In genomic region chr1:184771202-184771890, GRCm38 (mm10) we compare ENCODE assay signal across 7 mouse cellular contexts. TPM values are rescaled to one million over a fixed set of nuclear protein-coding genes. Genes with fewer than 3 reads are reported as not detected.
DNase-seq lines count a peak whose midpoint lies in the region; ATAC-seq lines count a peak whose summit lies in the region.

No protein-coding gene starts in this region.

- peak overlapping the region; percentile 51 for H3K4me2 ChIP-seq in limb, embryonic 13.5 days (replicated peaks)
- H3K4me2 ChIP-seq in midbrain, embryonic 15.5 days = peak overlapping the region; percentile 27

- peak overlapping the region; percentile 26; the same call in 1 of the 2 replicates for H3K4me3 ChIP-seq in embryonic facial prominence, embryonic 10.5 days
- H3K4me3 ChIP-seq in limb, embryonic 13.5 days = peak overlapping the region; percentile 9; the same call in 1 of the 2 replicates
- H3K4me3 ChIP-seq in midbrain, embryonic 15.5 days = no peak overlapping the region

- no peak overlapping the region for H3K9ac ChIP-seq in limb, embryonic 13.5 days
- H3K9ac ChIP-seq in midbrain, embryonic 15.5 days = no peak overlapping the region

- peaks cover 10% of the 10 kb centered on the region for H3K4me1 ChIP-seq in embryonic facial prominence, embryonic 10.5 days
- H3K4me1 ChIP-seq in limb, embryonic 13.5 days = peaks cover 9% of the 10 kb centered on the region
- H3K4me1 ChIP-seq in midbrain, embryonic 15.5 days = peaks cover 8% of the 10 kb centered on the region

- DNase-seq in adrenal gland, postnatal 14 days = peak; percentile 91
- DNase-seq in embryonic facial prominence, embryonic 10.5 days (ENCODE audit: low spot score) = peak; percentile 86
- peak; percentile 77 to 94 for DNase-seq in heart, adult 18-20 months
- peak; percentile 76 for DNase-seq in kidney, adult 18-20 months
- peak; percentile 64 to 89 for DNase-seq in spleen, postnatal 10 days (ENCODE audit: low spot score in 2 of 2)

- peak; percentile 61; the same call in 1 of the 2 replicates for ATAC-seq in limb, embryonic 13.5 days (ENCODE audit: low FRiP score, low read depth)
- peak; percentile 63 for ATAC-seq in midbrain, embryonic 15.5 days (replicated peaks)

- peaks cover 24% of the 10 kb centered on the region for H3K27me3 ChIP-seq in embryonic facial prominence, embryonic 10.5 days (replicated peaks; ENCODE audit: low read depth, poor library complexity, severe bottlenecking)
- H3K27me3 ChIP-seq in limb, embryonic 13.5 days = peaks cover 7% of the 10 kb centered on the region
- no peaks in the 10 kb centered on the region for H3K27me3 ChIP-seq in midbrain, embryonic 15.5 days (replicated peaks)

- H3K27ac ChIP-seq in embryonic facial prominence, embryonic 10.5 days (replicated peaks) = no peak overlapping the region
- no peak overlapping the region for H3K27ac ChIP-seq in limb, embryonic 13.5 days
- H3K27ac ChIP-seq in midbrain, embryonic 15.5 days = no peak overlapping the region

- H3K36me3 ChIP-seq in embryonic facial prominence, embryonic 10.5 days (replicated peaks) = no peaks in the 10 kb centered on the region
- no peaks in the 10 kb centered on the region for H3K36me3 ChIP-seq in limb, embryonic 13.5 days
- H3K36me3 ChIP-seq in midbrain, embryonic 15.5 days (replicated peaks) = no peaks in the 10 kb centered on the region

- 24% methylated on average over 18 of the region's 18 CpGs for WGBS in embryonic facial prominence, embryonic 10.5 days
- 16% methylated on average over 18 of the region's 18 CpGs for WGBS in limb, embryonic 13.5 days
- WGBS in midbrain, embryonic 15.5 days = 32% methylated on average over 18 of the region's 18 CpGs

- H3K9me3 ChIP-seq in embryonic facial prominence, embryonic 10.5 days = no peaks in the 10 kb centered on the region
- no peaks in the 10 kb centered on the region for H3K9me3 ChIP-seq in limb, embryonic 13.5 days
- H3K9me3 ChIP-seq in midbrain, embryonic 15.5 days = no peaks in the 10 kb centered on the region

RNA-seq across cellular contexts. Expression of gene Hlx, which starts 38.9 kb away (rescaled TPM):
- 35.5 and 39.5 TPM in 2 replicates for total RNA-seq in adrenal gland, postnatal 14 days (2021)
- 5.8 and 7.7 TPM in 2 replicates for polyA plus RNA-seq in embryonic facial prominence, embryonic 10.5 days (2016; fragmentation: Nextera tagmentation; extraction: Ambion mirVana)
- total RNA-seq in heart, adult 18-20 months (2021) = 1 to 10 TPM; 6.8 to 6.9 TPM
- 26.2 and 30.3 TPM in 2 replicates for polyA plus RNA-seq in limb, embryonic 13.5 days (2015; fragmentation: Nextera tagmentation; extraction: Ambion mirVana)
- 1.7 and 2.2 TPM in 2 replicates for polyA plus RNA-seq in midbrain, embryonic 15.5 days (2015; fragmentation: Nextera tagmentation; extraction: Ambion mirVana)

RNA-seq across cellular contexts. Expression of gene Marc1, which starts 39.8 kb away (rescaled TPM):
- total RNA-seq in adrenal gland, postnatal 14 days (2021) = 1.5 and 30.7 TPM in 2 replicates
- 0.07 TPM in 1 of 2 replicates, not detected in the other for polyA plus RNA-seq in embryonic facial prominence, embryonic 10.5 days (2016; fragmentation: Nextera tagmentation; extraction: Ambion mirVana)
- under 1 TPM in 1 of 2 experiments, not detected in 1; 0.21 TPM for total RNA-seq in heart, adult 18-20 months (2021)
- 0.11 and 0.14 TPM in 2 replicates for polyA plus RNA-seq in limb, embryonic 13.5 days (2015; fragmentation: Nextera tagmentation; extraction: Ambion mirVana)
- 0.13 TPM in 1 of 2 replicates, not detected in the other for polyA plus RNA-seq in midbrain, embryonic 15.5 days (2015; fragmentation: Nextera tagmentation; extraction: Ambion mirVana)
